Mouse (Mus musculus) heart, postnatal 0 days (tissue): ENCODE data around the gene Trim38.

Source experiments
- CTCF ChIP-seq: IDR thresholded peaks from 2 replicates; pipeline ENCODE4 v1.5.1; 2016; ENCODE audit warnings: antibody characterized with exemption, control low read depth, low read depth
- EP300 ChIP-seq: IDR thresholded peaks from 2 replicates; pipeline ENCODE4 v1.6.1; 2016; ENCODE audit warnings: antibody characterized with exemption, low read depth

GRCm38 (mm10) chr13:23744421-23745380, 25.0 kb upstream of the Trim38 start:
- TF ChIP-seq CTCF (no peak), EP300 (no peak)
